Mouse (Mus musculus) testis, adult 2 months (tissue): ENCODE measurements around the gene Olfr12. TPM values are rescaled to one million over a fixed set of nuclear protein-coding genes. Genes with fewer than 3 reads are reported as not detected.
A peak's percentile ranks its signal among the peaks of the same experiment; 100 is the strongest.

Experiments used
- H3K27ac ChIP-seq: fragments of 200-500 bp; 2 replicates; pipeline ENCODE4 v1.5.1; 2012; ENCODE audit warnings: low read depth, low read length; ENCODE audit not compliant: control insufficient read depth, insufficient read depth
- H3K27me3 ChIP-seq: fragments of 200-500 bp; 2 replicates; pipeline ENCODE4 v1.6.1; 2012; ENCODE audit warnings: mild to moderate bottlenecking, low read length, moderate library complexity; ENCODE audit not compliant: control insufficient read depth, insufficient read depth
- H3K36me3 ChIP-seq: fragments of 200-500 bp; 2 replicates; pipeline ENCODE4 v1.6.1; 2012; ENCODE audit warnings: mild to moderate bottlenecking, low read length; ENCODE audit not compliant: control insufficient read depth, insufficient read depth
- H3K4me1 ChIP-seq: fragments of 200-500 bp; 2 replicates; pipeline ENCODE4 v1.6.1; 2012; ENCODE audit warnings: low read length; ENCODE audit not compliant: control insufficient read depth, insufficient read depth
- H3K4me3 ChIP-seq: fragments of 200-500 bp; 2 replicates; pipeline ENCODE4 v1.5.1; 2012; ENCODE audit warnings: low read depth, mild to moderate bottlenecking, low read length, moderate library complexity, mixed read lengths; ENCODE audit not compliant: control insufficient read depth
- CTCF ChIP-seq: fragments of 200-500 bp; IDR thresholded peaks from 2 replicates; pipeline ENCODE4 v1.5.1; 2012; ENCODE audit warnings: low read depth, mild to moderate bottlenecking, inconsistent platforms, low read length, moderate library complexity; ENCODE audit not compliant: control insufficient read depth, insufficient read depth, insufficient replicate concordance
- POLR2A ChIP-seq: fragments of 200-500 bp; IDR thresholded peaks from 2 replicates; pipeline ENCODE4 v1.6.1; 2012; ENCODE audit warnings: low read depth, mild to moderate bottlenecking, inconsistent platforms, low read length, moderate library complexity; ENCODE audit not compliant: control insufficient read depth
- polyA plus RNA-seq: library from polyadenylated mRNA; depleted of rRNA; stranded (reverse); fragments of >200 nt; gene quantifications from 2 replicates; pipeline ENCODE4 v1.2.3, GENCODE M21; 2012

Gene Olfr12
- polyA plus RNA-seq, 1 experiment = 0.12 TPM

DNA sequence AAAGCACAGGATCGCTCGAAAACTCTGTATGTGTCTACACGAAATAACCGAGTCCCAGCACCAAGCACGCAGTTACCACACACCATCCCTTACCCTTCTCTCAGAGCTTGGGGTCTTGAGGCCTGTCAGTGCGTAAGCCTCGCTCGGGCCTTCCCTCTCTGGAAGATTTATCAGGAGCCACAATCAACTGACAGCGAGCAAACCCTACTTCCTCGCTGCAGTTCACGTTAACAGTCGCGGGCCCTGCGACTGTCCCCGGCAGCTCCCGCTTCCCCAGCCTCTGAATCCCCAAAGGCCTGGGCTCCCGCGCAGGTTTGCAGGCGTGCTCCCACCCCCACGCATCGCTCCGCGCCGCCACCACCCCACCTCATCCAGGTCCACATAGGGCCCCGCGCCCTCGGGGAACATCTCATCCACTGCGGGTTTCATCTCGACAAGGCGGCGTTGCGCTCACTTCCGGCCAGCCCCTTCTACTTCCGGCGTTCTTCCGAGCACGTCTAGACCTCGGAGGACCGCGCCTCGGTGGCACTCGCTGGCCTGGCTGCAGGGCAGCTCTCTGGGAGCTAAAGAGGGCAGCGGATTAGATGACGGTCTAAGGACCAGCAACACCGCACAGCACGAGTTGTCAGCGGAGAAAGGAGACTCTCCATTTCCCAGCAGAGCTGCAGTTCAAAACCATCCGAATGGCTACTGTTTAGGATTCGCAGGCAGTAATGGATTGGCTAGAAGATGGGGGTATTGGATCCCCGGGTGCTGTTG lies 24.1 kb downstream of the Olfr12 start, which contains the start of gene Cops9:
Gene Cops9 (minus strand): TSS at position 472 of the 759 bp plus-strand sequence.
- Histone ChIP-seq H3K27me3 (no peaks in the 10 kb centered on the region), H3K4me1 (peaks cover 18% of the 10 kb centered on the region), H3K36me3 (no peaks in the 10 kb centered on the region), H3K27ac (peak within 1 kb of the TSS; percentile 62), H3K4me3 (peak within 1 kb of the TSS; percentile 91)
- TF ChIP-seq POLR2A (peak; percentile 89), CTCF (no peak)

DNA sequence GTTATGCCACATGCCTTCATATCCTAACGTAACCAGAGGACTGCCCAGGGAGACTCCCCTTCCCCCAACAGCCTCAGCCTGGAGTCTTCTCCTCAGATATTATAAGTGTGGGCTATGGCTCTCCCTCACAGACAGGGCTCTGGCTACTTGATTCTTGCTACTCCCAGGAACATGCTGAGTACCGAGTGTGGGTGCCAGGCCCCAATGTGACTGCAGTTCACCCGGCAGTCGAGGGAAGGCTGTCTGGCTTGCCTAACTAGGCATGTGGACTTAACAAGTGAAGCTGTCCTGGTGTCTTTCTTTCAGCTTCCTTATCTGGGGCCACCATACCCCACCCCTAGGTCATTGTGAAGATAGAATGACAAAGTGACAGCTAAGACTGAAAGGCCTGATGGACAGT lies 26.1 kb downstream of the Olfr12 start:
- Histone ChIP-seq H3K36me3 (no peaks in the 10 kb centered on the region), H3K4me1 (peaks cover 24% of the 10 kb centered on the region), H3K27me3 (no peaks in the 10 kb centered on the region), H3K4me3 (no peak overlapping the region), H3K27ac (no peak overlapping the region)
- TF ChIP-seq CTCF (no peak), POLR2A (no peak)

DNA sequence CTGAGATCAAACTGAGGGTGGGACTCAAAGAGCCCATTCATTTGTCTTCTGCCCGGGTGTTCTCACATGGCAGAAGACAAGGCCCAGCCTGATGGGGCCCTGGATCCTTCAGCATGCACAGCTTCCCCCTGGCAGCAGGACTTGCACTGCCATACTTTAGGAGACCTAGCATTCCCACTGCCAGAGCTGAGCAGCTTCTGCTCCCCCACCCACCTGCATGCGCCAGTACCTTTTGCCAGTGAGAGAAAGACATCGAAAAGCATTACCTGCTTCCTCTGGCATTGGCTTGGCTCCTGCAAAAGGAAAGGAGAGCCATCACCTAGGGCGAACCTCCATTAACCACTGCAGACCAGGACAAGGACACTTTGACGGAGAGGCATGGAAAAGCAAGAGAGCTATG lies 27.3 kb downstream of the Olfr12 start:
- no peak for TF ChIP-seq CTCF
- TF ChIP-seq POLR2A = no peak
- H3K27me3 ChIP-seq = no peaks in the 10 kb centered on the region
- H3K4me1 ChIP-seq = peaks cover 24% of the 10 kb centered on the region
- no peak overlapping the region for H3K27ac ChIP-seq
- H3K36me3 ChIP-seq = no peaks in the 10 kb centered on the region
- H3K4me3 ChIP-seq = no peak overlapping the region

DNA sequence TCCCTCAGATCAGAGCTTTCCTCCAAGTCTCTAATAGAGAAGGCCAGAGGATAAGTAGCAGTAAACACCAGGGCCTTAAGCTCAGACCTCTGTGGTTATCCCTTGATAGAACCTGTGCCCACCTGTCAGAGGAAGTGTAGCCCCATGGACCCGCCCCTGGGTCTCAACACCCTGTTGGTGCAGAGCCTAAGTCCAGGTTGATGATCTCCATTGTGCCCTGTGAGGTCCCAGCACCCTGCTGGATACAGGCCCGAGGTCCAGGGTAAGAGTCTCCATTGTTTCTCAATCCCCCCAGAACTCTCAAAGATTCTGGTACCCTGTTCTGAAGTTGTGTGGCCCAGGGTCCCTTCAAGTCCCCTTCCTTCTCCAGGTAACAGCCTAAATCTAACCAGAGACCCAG lies 28.5 kb downstream of the Olfr12 start:
- Histone ChIP-seq H3K27ac (no peak overlapping the region), H3K4me1 (peaks cover 13% of the 10 kb centered on the region), H3K36me3 (no peaks in the 10 kb centered on the region), H3K27me3 (no peaks in the 10 kb centered on the region), H3K4me3 (no peak overlapping the region)
- TF ChIP-seq POLR2A (no peak), CTCF (no peak)

DNA sequence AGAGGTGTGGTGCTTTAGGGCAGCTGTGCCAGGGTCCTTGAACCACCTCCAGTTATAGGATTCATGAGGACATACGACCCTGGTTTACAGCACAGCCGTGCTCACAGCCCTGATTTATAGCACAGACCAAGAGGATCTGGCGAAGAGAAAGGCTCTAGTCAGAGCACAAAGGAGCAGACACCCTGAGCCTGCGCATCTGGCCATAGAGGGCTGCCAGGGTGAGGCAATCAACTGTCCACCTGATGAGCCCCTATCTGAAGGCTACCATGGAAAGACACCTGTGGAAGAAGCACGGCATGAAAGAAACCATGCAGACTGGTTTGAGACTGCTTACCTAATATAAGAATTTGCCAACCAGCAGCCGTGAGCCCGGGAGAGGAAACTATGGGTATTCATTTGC lies 29.0 kb downstream of the Olfr12 start:
- Histone ChIP-seq H3K27ac (no peak overlapping the region), H3K4me1 (peaks cover 11% of the 10 kb centered on the region), H3K4me3 (no peak overlapping the region), H3K36me3 (no peaks in the 10 kb centered on the region), H3K27me3 (no peaks in the 10 kb centered on the region)
- TF ChIP-seq POLR2A = no peak
- no peak for TF ChIP-seq CTCF

DNA sequence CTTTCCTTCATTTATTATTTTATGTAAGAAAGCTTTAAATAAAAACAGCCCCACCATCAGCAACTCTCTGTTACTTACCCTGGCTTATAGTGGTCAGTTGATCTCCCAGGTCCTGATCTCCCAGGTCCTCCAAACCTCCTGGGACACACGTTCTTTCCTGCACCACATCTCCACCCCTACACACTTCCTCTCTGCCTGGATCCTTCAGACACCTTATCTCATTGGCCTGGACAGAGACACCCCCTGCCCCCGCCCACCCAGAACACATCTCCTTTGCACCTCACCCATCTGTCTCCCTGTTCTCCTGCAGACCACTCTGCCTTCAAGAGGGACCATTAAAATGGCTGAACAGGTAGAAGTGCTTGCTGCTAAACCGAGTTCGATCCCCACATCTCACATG lies 29.4 kb downstream of the Olfr12 start:
- Histone ChIP-seq H3K27ac (no peak overlapping the region), H3K4me3 (no peak overlapping the region), H3K36me3 (no peaks in the 10 kb centered on the region), H3K4me1 (peaks cover 10% of the 10 kb centered on the region), H3K27me3 (no peaks in the 10 kb centered on the region)
- TF ChIP-seq POLR2A (no peak), CTCF (no peak)

DNA sequence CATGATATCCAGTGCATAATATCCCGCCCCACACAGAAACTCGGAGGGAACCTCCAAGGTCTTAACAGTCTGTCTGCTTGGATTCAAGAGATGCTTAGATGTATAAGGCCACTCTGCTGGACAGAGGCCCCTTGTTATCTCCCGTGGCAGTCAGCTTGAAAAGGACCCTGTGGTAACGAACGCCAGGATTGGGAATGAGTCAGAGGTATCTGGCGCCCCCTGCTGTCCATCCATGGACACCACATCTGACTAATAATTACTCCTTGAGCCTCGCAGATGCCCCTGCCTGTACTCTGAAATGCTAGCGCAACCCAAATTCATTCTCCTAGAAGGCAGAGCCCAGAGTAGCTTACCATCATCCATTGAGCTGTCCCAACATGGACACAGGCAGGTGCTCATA lies 30.2 kb downstream of the Olfr12 start:
- H3K27me3 ChIP-seq = no peaks in the 10 kb centered on the region
- H3K36me3 ChIP-seq = no peaks in the 10 kb centered on the region
- H3K4me3 ChIP-seq = no peak overlapping the region
- no peak overlapping the region for H3K27ac ChIP-seq
- H3K4me1 ChIP-seq = peaks cover 6% of the 10 kb centered on the region
- TF ChIP-seq CTCF (peak; percentile 94), POLR2A (no peak)
